Mouse (Mus musculus) megakaryocyte progenitor cell, adult 5-6 weeks (primary cell): ENCODE measurements around the gene Ubqln4. TPM values are rescaled to one million over a fixed set of nuclear protein-coding genes. Genes with fewer than 3 reads are reported as not detected.
"Not testable (repeated sequence)": the region's sequence is repeated elsewhere in the genome, so short reads cannot be mapped to it uniquely, and the experiment has no call there.

Experiments used
- ATAC-seq: replicated peaks from 2 replicates; pipeline ENCODE4 v1.8.0; 2016; ENCODE audit warnings: mild to moderate bottlenecking, moderate TSS enrichment, inconsistent platforms; ENCODE audit not compliant: poor library complexity
- total RNA-seq, 2 experiments: library from RNA; stranded (forward) in 1 of 2; stranded (reverse) in 1 of 2; fragments of 157-497, 149-512 nt in 1 of 2; fragments of 200-1000 nt in 1 of 2; gene quantifications; 2 replicates each; pipeline versions ENCODE4 v1.2.3 to v1.2.4; 2015 to 2017

Ubqln4 gene
- total RNA-seq, 2 experiments from 2014 or later = 40.6 to 49.7 TPM

- peak; percentile 48 for ATAC-seq
Measured at GRCm38 (mm10) chr3:88592942-88593576, 39.5 kb downstream of the Ubqln4 start.

GRCm38 (mm10) chr3:88593893-88594580 is 40.5 kb downstream of the Ubqln4 start:
- ATAC-seq = 0 out of 2 replicates have a peak, but pooled peaks have one; percentile 9

GRCm38 (mm10) chr3:88596547-88596946 is 43.0 kb downstream of the Ubqln4 start:
- ATAC-seq = not testable (repeated sequence)

GRCm38 (mm10) chr3:88602466-88602865 is 48.9 kb downstream of the Ubqln4 start:
- ATAC-seq = no peak

GRCm38 (mm10) chr3:88603714-88604161 is 50.2 kb downstream of the Ubqln4 start:
- ATAC-seq = peak; percentile 60

- ATAC-seq = no peak
Measured at GRCm38 (mm10) chr3:88604863-88605262, 51.3 kb downstream of the Ubqln4 start.

- ATAC-seq = not testable (repeated sequence)
Measured at GRCm38 (mm10) chr3:88605666-88606065, 52.1 kb downstream of the Ubqln4 start, which contains the start of gene Arhgef2. TSS of gene Arhgef2 (plus strand) at chr3:88605966.

GRCm38 (mm10) chr3:88607065-88607757 is 53.7 kb downstream of the Ubqln4 start:
- peak; percentile 94 for ATAC-seq

GRCm38 (mm10) chr3:88607758-88608138 is 54.2 kb downstream of the Ubqln4 start:
- peak; percentile 5; the same call in 1 of the 2 replicates for ATAC-seq

- no peak for ATAC-seq
Measured at GRCm38 (mm10) chr3:88609066-88609465, 55.5 kb downstream of the Ubqln4 start.

GRCm38 (mm10) chr3:88614418-88614817 is 60.9 kb downstream of the Ubqln4 start:
- ATAC-seq = no peak

GRCm38 (mm10) chr3:88615117-88615516 is 61.6 kb downstream of the Ubqln4 start:
- no peak for ATAC-seq

- ATAC-seq = no peak
Measured at GRCm38 (mm10) chr3:88615902-88616391, 62.4 kb downstream of the Ubqln4 start.

GRCm38 (mm10) chr3:88616951-88617500 is 63.5 kb downstream of the Ubqln4 start:
- ATAC-seq = no peak

- peak; percentile 51 for ATAC-seq
Measured at GRCm38 (mm10) chr3:88618074-88618871, 64.7 kb downstream of the Ubqln4 start.

Other genes starting within 250 kb of the Ubqln4 start
- 86.5 and 116 TPM in 2 replicates for gene Glmp, start 228.7 kb upstream of the Ubqln4 start, total RNA-seq (2015)
- gene Glmp, start 228.7 kb upstream of the Ubqln4 start, total RNA-seq (2017) = 20.2 and 23.9 TPM in 2 replicates
- 1.1 and 1.9 TPM in 2 replicates for gene Tmem79, start 217.6 kb upstream of the Ubqln4 start, total RNA-seq (2015)
- 1.3 and 2.3 TPM in 2 replicates for gene Tmem79, start 217.6 kb upstream of the Ubqln4 start, total RNA-seq (2017)
- gene Smg5, start 217.5 kb upstream of the Ubqln4 start, total RNA-seq (2015) = 31.3 and 31.6 TPM in 2 replicates
- 59.8 and 62.6 TPM in 2 replicates for gene Smg5, start 217.5 kb upstream of the Ubqln4 start, total RNA-seq (2017)
- gene Paqr6, start 189.2 kb upstream of the Ubqln4 start, total RNA-seq (2015) = 0.15 TPM in 1 of 2 replicates, not detected in the other
- not detected in 2 replicates for gene Paqr6, start 189.2 kb upstream of the Ubqln4 start, total RNA-seq (2017)
- gene Bglap3, start 181.0 kb upstream of the Ubqln4 start, total RNA-seq (2015) = not detected in 2 replicates
- gene Bglap3, start 181.0 kb upstream of the Ubqln4 start, total RNA-seq (2017) = not detected in 2 replicates
- gene Bglap2, start 175.1 kb upstream of the Ubqln4 start, total RNA-seq (2015) = not detected in 2 replicates
- not detected in 2 replicates for gene Bglap2, start 175.1 kb upstream of the Ubqln4 start, total RNA-seq (2017)
- not detected in 2 replicates for gene Bglap, start 169.3 kb upstream of the Ubqln4 start, total RNA-seq (2015)
- gene Bglap, start 169.3 kb upstream of the Ubqln4 start, total RNA-seq (2017) = not detected in 2 replicates
- gene Pmf1, start 143.4 kb upstream of the Ubqln4 start, total RNA-seq (2015) = 161 and 165 TPM in 2 replicates
- 121 and 129 TPM in 2 replicates for gene Pmf1, start 143.4 kb upstream of the Ubqln4 start, total RNA-seq (2017)
- 10.3 and 11.1 TPM in 2 replicates for gene Slc25a44, start 128.6 kb upstream of the Ubqln4 start, total RNA-seq (2015)
- 16.2 and 17.9 TPM in 2 replicates for gene Slc25a44, start 128.6 kb upstream of the Ubqln4 start, total RNA-seq (2017)
- 32.7 and 43.1 TPM in 2 replicates for gene Sema4a, start 92.6 kb upstream of the Ubqln4 start, total RNA-seq (2015)
- 25.9 and 39.4 TPM in 2 replicates for gene Sema4a, start 92.6 kb upstream of the Ubqln4 start, total RNA-seq (2017)
- gene Lmna, start 43.8 kb upstream of the Ubqln4 start, total RNA-seq (2015) = 2.3 and 2.6 TPM in 2 replicates
- gene Lmna, start 43.8 kb upstream of the Ubqln4 start, total RNA-seq (2017) = 5.8 and 9.8 TPM in 2 replicates
- gene Mex3a, start 21.4 kb upstream of the Ubqln4 start, total RNA-seq (2015) = 3.8 and 3.9 TPM in 2 replicates
- 1.7 and 2.8 TPM in 2 replicates for gene Mex3a, start 21.4 kb upstream of the Ubqln4 start, total RNA-seq (2017)
- gene Rab25, start 5.5 kb upstream of the Ubqln4 start, total RNA-seq (2015) = 0.17 TPM in 1 of 2 replicates, not detected in the other
- 0.37 TPM in 1 of 2 replicates, not detected in the other for gene Rab25, start 5.5 kb upstream of the Ubqln4 start, total RNA-seq (2017)
- 42.4 and 46.4 TPM in 2 replicates for gene Lamtor2, start 684 bp upstream of the Ubqln4 start, total RNA-seq (2015)
- gene Lamtor2, start 684 bp upstream of the Ubqln4 start, total RNA-seq (2017) = 93.9 and 115 TPM in 2 replicates
- 438 and 488 TPM in 2 replicates for gene Ssr2, start 22.1 kb downstream of the Ubqln4 start, total RNA-seq (2015)
- 213 and 253 TPM in 2 replicates for gene Ssr2, start 22.1 kb downstream of the Ubqln4 start, total RNA-seq (2017)
- gene Arhgef2, start 52.2 kb downstream of the Ubqln4 start, total RNA-seq (2015) = 94.1 and 112 TPM in 2 replicates
- gene Arhgef2, start 52.2 kb downstream of the Ubqln4 start, total RNA-seq (2017) = 55.7 and 88.3 TPM in 2 replicates
- gene Rxfp4, start 99.4 kb downstream of the Ubqln4 start, total RNA-seq (2015) = not detected in 2 replicates
- not detected in 2 replicates for gene Rxfp4, start 99.4 kb downstream of the Ubqln4 start, total RNA-seq (2017)
- gene Khdc4, start 132.0 kb downstream of the Ubqln4 start, total RNA-seq (2015) = 47.3 and 47.4 TPM in 2 replicates
- gene Khdc4, start 132.0 kb downstream of the Ubqln4 start, total RNA-seq (2017) = 38.1 and 48.1 TPM in 2 replicates
- gene Rit1, start 163.1 kb downstream of the Ubqln4 start, total RNA-seq (2015) = 13.3 and 19.8 TPM in 2 replicates
- gene Rit1, start 163.1 kb downstream of the Ubqln4 start, total RNA-seq (2017) = 20.2 and 21.4 TPM in 2 replicates
- 1.1 and 1.5 TPM in 2 replicates for gene Syt11, start 221.4 kb downstream of the Ubqln4 start, total RNA-seq (2015)
- 0.54 and 1.0 TPM in 2 replicates for gene Syt11, start 221.4 kb downstream of the Ubqln4 start, total RNA-seq (2017)